Mouse (Mus musculus) thymus, postnatal 4 days (tissue): ENCODE results near the gene Ptpn11.

ENCODE experiments used
- DNase-seq: peaks from one replicate; pipeline ENCODE4 v3.0.0; 2021

Ptpn11 gene

GRCm38 (mm10) chr5:121122577-121122976 lies 68.6 kb downstream of the Ptpn11 start:
- no peak for DNase-seq

GRCm38 (mm10) chr5:121122036-121122435 lies 69.2 kb downstream of the Ptpn11 start:
- DNase-seq: no peak

- no peak for DNase-seq
These were observed 71.7 kb downstream of the Ptpn11 start for GRCm38 (mm10) chr5:121119331-121120034.

GRCm38 (mm10) chr5:121118345-121118744 lies 72.9 kb downstream of the Ptpn11 start:
- DNase-seq: no peak

GRCm38 (mm10) chr5:121116941-121117340 lies 74.3 kb downstream of the Ptpn11 start:
- no peak for DNase-seq

- DNase-seq: no peak
These were observed 75.6 kb downstream of the Ptpn11 start for GRCm38 (mm10) chr5:121115391-121116157.

- no peak for DNase-seq
These were observed 77.0 kb downstream of the Ptpn11 start for GRCm38 (mm10) chr5:121114151-121114550.

- peak; percentile 62 for DNase-seq
These were observed 78.8 kb downstream of the Ptpn11 start for GRCm38 (mm10) chr5:121112390-121112789.

GRCm38 (mm10) chr5:121111106-121111915 lies 79.9 kb downstream of the Ptpn11 start:
- no peak for DNase-seq

GRCm38 (mm10) chr5:121109185-121109584 lies 82.0 kb downstream of the Ptpn11 start:
- DNase-seq: peak; percentile 18

- DNase-seq: peak; percentile 16
These were observed 84.3 kb downstream of the Ptpn11 start for GRCm38 (mm10) chr5:121106913-121107312.

- DNase-seq: no peak
These were observed 90.2 kb downstream of the Ptpn11 start for GRCm38 (mm10) chr5:121100886-121101580.

GRCm38 (mm10) chr5:121100095-121100494 lies 91.1 kb downstream of the Ptpn11 start:
- DNase-seq: no peak

GRCm38 (mm10) chr5:121097970-121098369 lies 93.2 kb downstream of the Ptpn11 start:
- DNase-seq: no peak

GRCm38 (mm10) chr5:121096744-121097143 lies 94.5 kb downstream of the Ptpn11 start:
- DNase-seq: no peak

GRCm38 (mm10) chr5:121093281-121093680 lies 97.9 kb downstream of the Ptpn11 start:
- DNase-seq: no peak

- no peak for DNase-seq
These were observed 101.5 kb downstream of the Ptpn11 start for GRCm38 (mm10) chr5:121089660-121090059.

GRCm38 (mm10) chr5:121087733-121088132 lies 103.5 kb downstream of the Ptpn11 start:
- no peak for DNase-seq

- DNase-seq: no peak
These were observed 108.6 kb downstream of the Ptpn11 start for GRCm38 (mm10) chr5:121082605-121083004.

- no peak for DNase-seq
These were observed 109.4 kb downstream of the Ptpn11 start for GRCm38 (mm10) chr5:121081754-121082153.
